In genomic region chr7:81667156-81667555, GRCm38 (mm10) we compare ENCODE assay signal across 27 mouse cellular contexts.
"Had no signal": no experiment of that assay in that cellular context is flagged by ENCODE, and none has a peak within 500 bp of the region (broad histone marks: within the 10 kb centered on the region; RNA-seq: fewer than 3 reads in every experiment).

No protein-coding gene starts in this region.

- H3K27ac ChIP-seq: embryonic facial prominence, embryonic 10.5 days; embryonic facial prominence, embryonic 12.5 days; embryonic facial prominence, embryonic 13.5 days; embryonic facial prominence, embryonic 15.5 days; forebrain, embryonic 10.5 days; forebrain, embryonic 12.5 days; forebrain, embryonic 13.5 days; forebrain, embryonic 15.5 days; gastrocnemius, adult 2 months; heart, adult 2 months had no signal

- DNase-seq: cerebellum, adult 2 months; cerebellum, adult 8-10 months; cerebellum, adult 9-10 months; cerebellum, adult 9-11 months; cerebellum, postnatal 10 days; cerebellum, postnatal 14 days; cerebellum, postnatal 25 days; cerebellum, postnatal 36 days; embryo, embryonic 11 days; forebrain, postnatal 0 days; gastrocnemius, postnatal 10 days; gastrocnemius, postnatal 14 days; gastrocnemius, postnatal 25 days; gastrocnemius, postnatal 36 days; heart, adult 2 months had no signal

- H3K36me3 ChIP-seq: embryonic facial prominence, embryonic 10.5 days; embryonic facial prominence, embryonic 12.5 days; embryonic facial prominence, embryonic 13.5 days; embryonic facial prominence, embryonic 15.5 days; forebrain, embryonic 10.5 days; forebrain, embryonic 12.5 days; forebrain, embryonic 15.5 days had no signal

- H3K4me1 ChIP-seq: embryonic facial prominence, embryonic 10.5 days; embryonic facial prominence, embryonic 12.5 days; embryonic facial prominence, embryonic 15.5 days; forebrain, embryonic 10.5 days; forebrain, embryonic 12.5 days; forebrain, embryonic 13.5 days; forebrain, embryonic 15.5 days had no signal

- H3K27me3 ChIP-seq: embryonic facial prominence, embryonic 12.5 days; embryonic facial prominence, embryonic 13.5 days; embryonic facial prominence, embryonic 15.5 days; forebrain, embryonic 12.5 days; forebrain, embryonic 13.5 days; forebrain, embryonic 15.5 days had no signal

- ATAC-seq: forebrain, embryonic 13.5 days; forebrain, embryonic 14.5 days; forebrain, embryonic 15.5 days; forebrain, embryonic 16.5 days; forebrain, postnatal 0 days had no signal

- H3K9me3 ChIP-seq: embryonic facial prominence, embryonic 10.5 days; embryonic facial prominence, embryonic 12.5 days; embryonic facial prominence, embryonic 13.5 days; embryonic facial prominence, embryonic 15.5 days; forebrain, embryonic 10.5 days; forebrain, embryonic 12.5 days; forebrain, embryonic 13.5 days; forebrain, embryonic 15.5 days had no signal

- H3K4me3 ChIP-seq: embryonic facial prominence, embryonic 10.5 days; embryonic facial prominence, embryonic 12.5 days; embryonic facial prominence, embryonic 13.5 days; embryonic facial prominence, embryonic 15.5 days; erythroblast, embryonic 14.5 days; forebrain, embryonic 10.5 days; forebrain, embryonic 12.5 days; forebrain, embryonic 13.5 days; forebrain, embryonic 15.5 days; gastrocnemius, adult 2 months; heart, adult 2 months had no signal

- H3K4me2 ChIP-seq: embryonic facial prominence, embryonic 12.5 days; embryonic facial prominence, embryonic 13.5 days; embryonic facial prominence, embryonic 15.5 days; forebrain, embryonic 12.5 days; forebrain, embryonic 13.5 days; forebrain, embryonic 15.5 days had no signal

- H3K9ac ChIP-seq: embryonic facial prominence, embryonic 12.5 days; embryonic facial prominence, embryonic 13.5 days; embryonic facial prominence, embryonic 15.5 days; forebrain, embryonic 12.5 days; forebrain, embryonic 13.5 days; forebrain, embryonic 15.5 days; forebrain, postnatal 0 days had no signal
